Mouse (Mus musculus): Measurements from ENCODE around the gene Zswim8. TPM values are rescaled to one million over a fixed set of nuclear protein-coding genes. Genes with fewer than 3 reads are reported as not detected.

Gene Zswim8
- total RNA-seq, 1 experiment, result 33.9 TPM

- TF ChIP-seq CHD2 (IDR thresholded peaks at IDR 0.05; ENCODE audit: low read depth, low read length), result no peak
- no peak for TF ChIP-seq MAFK (IDR thresholded peaks at IDR 0.05; ENCODE audit: insufficient read depth, low read depth, low read length)
- no peak for TF ChIP-seq ZNF384 (IDR thresholded peaks at IDR 0.05; ENCODE audit: low read depth, low read length)
- TF ChIP-seq ZC3H11A (IDR thresholded peaks at IDR 0.05; ENCODE audit: borderline replicate concordance, low read depth, low read length), result no peak
- no peak for TF ChIP-seq HCFC1 (IDR thresholded peaks at IDR 0.05; ENCODE audit: borderline replicate concordance, insufficient read depth, low read length)
- Histone ChIP-seq H3K4me1 (ENCODE audit: control insufficient read depth in 2 of 2, insufficient read depth in 2 of 2, low read length in 2 of 2, poor library complexity in 1 of 2) (peaks cover 0 to 2% of the 10 kb centered on the region in 2 experiments; a peak in 1 of 4 replicates), H3K9me3 (ENCODE audit: control insufficient read depth, insufficient read depth, low read depth, low read length) (no peaks in the 10 kb centered on the region), H3K4me3 (ENCODE audit: insufficient read depth in 1 of 2, low read depth in 1 of 2, low read length in 2 of 2, poor library complexity in 1 of 2, severe bottlenecking in 1 of 2) (no peak overlapping the region), H3K36me3 (ENCODE audit: control insufficient read depth, insufficient read depth, low read length, poor library complexity, severe bottlenecking) (peaks cover 15% of the 10 kb centered on the region; the same call in 1 of the 2 replicates), H3K9ac (ENCODE audit: insufficient read depth, low read depth, low read length, poor library complexity, severe bottlenecking) (no peak overlapping the region), H3K27ac (ENCODE audit: insufficient read depth, low read depth, low read length, poor library complexity, severe bottlenecking) (no peak overlapping the region)
- in situ Hi-C loops (cut with MboI; ENCODE audit: low sequenced_read_pairs in 2 of 2, unreplicated experiment in 2 of 2), result no loop called here
- no peak for DNase-seq (ENCODE audit: low read depth, low spot score)
These were observed 46.4 kb downstream of the Zswim8 start for GRCm38 (mm10) chr14:20753792-20754191.

GRCm38 (mm10) chr14:20757370-20757907, 50.1 kb downstream of the Zswim8 start:
- in situ Hi-C loops (cut with MboI; ENCODE audit: low sequenced_read_pairs in 2 of 2, unreplicated experiment in 2 of 2), result no loop called here

GRCm38 (mm10) chr14:20758768-20759435, 51.5 kb downstream of the Zswim8 start:
- H3K36me3 ChIP-seq (ENCODE audit: control insufficient read depth, insufficient read depth, low read length, poor library complexity, severe bottlenecking), result peaks cover 36% of the 10 kb centered on the region
- TF ChIP-seq MAFK (IDR thresholded peaks at IDR 0.05; ENCODE audit: insufficient read depth, low read depth, low read length) (no peak), HCFC1 (IDR thresholded peaks at IDR 0.05; ENCODE audit: borderline replicate concordance, insufficient read depth, low read length) (no peak), ZC3H11A (IDR thresholded peaks at IDR 0.05; ENCODE audit: borderline replicate concordance, low read depth, low read length) (no peak), ZNF384 (IDR thresholded peaks at IDR 0.05; ENCODE audit: low read depth, low read length) (no peak), CHD2 (IDR thresholded peaks at IDR 0.05; ENCODE audit: low read depth, low read length) (no peak)

More at GRCm38 (mm10) chr14:20757370-20757907, 50.1 kb downstream of the Zswim8 start:
- Histone ChIP-seq H3K9me3 (ENCODE audit: control insufficient read depth, insufficient read depth, low read depth, low read length) (no peaks in the 10 kb centered on the region), H3K36me3 (ENCODE audit: control insufficient read depth, insufficient read depth, low read length, poor library complexity, severe bottlenecking) (peaks cover 31% of the 10 kb centered on the region), H3K27ac (ENCODE audit: insufficient read depth, low read depth, low read length, poor library complexity, severe bottlenecking) (no peak overlapping the region), H3K4me3 (ENCODE audit: insufficient read depth in 1 of 2, low read depth in 1 of 2, low read length in 2 of 2, poor library complexity in 1 of 2, severe bottlenecking in 1 of 2) (no peak overlapping the region; a peak in 1 of 4 replicates), H3K4me1 (ENCODE audit: control insufficient read depth in 2 of 2, insufficient read depth in 2 of 2, low read length in 2 of 2, poor library complexity in 1 of 2) (peaks cover 0 to 5% of the 10 kb centered on the region in 2 experiments; a peak in 1 of 4 replicates), H3K9ac (ENCODE audit: insufficient read depth, low read depth, low read length, poor library complexity, severe bottlenecking) (0 out of 2 replicates have a peak overlapping the region, but pooled peaks have one; percentile 22)
- DNase-seq (ENCODE audit: low read depth, low spot score), result no peak
- no peak for TF ChIP-seq CHD2 (IDR thresholded peaks at IDR 0.05; ENCODE audit: low read depth, low read length)
- no peak for TF ChIP-seq ZNF384 (IDR thresholded peaks at IDR 0.05; ENCODE audit: low read depth, low read length)
- TF ChIP-seq HCFC1 (IDR thresholded peaks at IDR 0.05; ENCODE audit: borderline replicate concordance, insufficient read depth, low read length), result no peak
- TF ChIP-seq ZC3H11A (IDR thresholded peaks at IDR 0.05; ENCODE audit: borderline replicate concordance, low read depth, low read length), result no peak
- no peak for TF ChIP-seq MAFK (IDR thresholded peaks at IDR 0.05; ENCODE audit: insufficient read depth, low read depth, low read length)

GRCm38 (mm10) chr14:20764942-20765341, 57.6 kb downstream of the Zswim8 start:
- TF ChIP-seq HCFC1 (IDR thresholded peaks at IDR 0.05; ENCODE audit: borderline replicate concordance, insufficient read depth, low read length) (no peak), ZC3H11A (IDR thresholded peaks at IDR 0.05; ENCODE audit: borderline replicate concordance, low read depth, low read length) (no peak)
- in situ Hi-C loops (cut with MboI; ENCODE audit: low sequenced_read_pairs in 2 of 2, unreplicated experiment in 2 of 2), result loop anchor here in 1 of 2 experiments (10.0 kb wide), 1 partner anchor 110 kb away; no protein-coding TSS in a partner anchor
- Histone ChIP-seq H3K9me3 (ENCODE audit: control insufficient read depth, insufficient read depth, low read depth, low read length) (no peaks in the 10 kb centered on the region), H3K4me3 (ENCODE audit: insufficient read depth in 1 of 2, low read depth in 1 of 2, low read length in 2 of 2, poor library complexity in 1 of 2, severe bottlenecking in 1 of 2) (no peak overlapping the region), H3K4me1 (ENCODE audit: control insufficient read depth in 2 of 2, insufficient read depth in 2 of 2, low read length in 2 of 2, poor library complexity in 1 of 2) (0 out of 4 replicates have a peak, but pooled peaks cover 0 to 3% of the 10 kb centered on the region in 2 experiments), H3K9ac (ENCODE audit: insufficient read depth, low read depth, low read length, poor library complexity, severe bottlenecking) (no peak overlapping the region), H3K36me3 (ENCODE audit: control insufficient read depth, insufficient read depth, low read length, poor library complexity, severe bottlenecking) (peaks cover 38% of the 10 kb centered on the region), H3K27ac (ENCODE audit: insufficient read depth, low read depth, low read length, poor library complexity, severe bottlenecking) (no peak overlapping the region)
- no peak for DNase-seq (ENCODE audit: low read depth, low spot score)

More at GRCm38 (mm10) chr14:20758768-20759435, 51.5 kb downstream of the Zswim8 start:
- Histone ChIP-seq H3K9ac (ENCODE audit: insufficient read depth, low read depth, low read length, poor library complexity, severe bottlenecking) (no peak overlapping the region), H3K4me3 (ENCODE audit: insufficient read depth in 1 of 2, low read depth in 1 of 2, low read length in 2 of 2, poor library complexity in 1 of 2, severe bottlenecking in 1 of 2) (no peak overlapping the region), H3K27ac (ENCODE audit: insufficient read depth, low read depth, low read length, poor library complexity, severe bottlenecking) (no peak overlapping the region), H3K9me3 (ENCODE audit: control insufficient read depth, insufficient read depth, low read depth, low read length) (no peaks in the 10 kb centered on the region), H3K4me1 (ENCODE audit: control insufficient read depth in 2 of 2, insufficient read depth in 2 of 2, low read length in 2 of 2, poor library complexity in 1 of 2) (peaks cover 0 to 7% of the 10 kb centered on the region in 2 experiments; a peak in 1 of 4 replicates)
- DNase-seq (ENCODE audit: low read depth, low spot score), result no peak
- in situ Hi-C loops (cut with MboI; ENCODE audit: low sequenced_read_pairs in 2 of 2, unreplicated experiment in 2 of 2), result no loop called here

Data from ES-E14 (cell line).